9 mouse cellular contexts compared by ENCODE assay signal in the genomic region with DNA sequence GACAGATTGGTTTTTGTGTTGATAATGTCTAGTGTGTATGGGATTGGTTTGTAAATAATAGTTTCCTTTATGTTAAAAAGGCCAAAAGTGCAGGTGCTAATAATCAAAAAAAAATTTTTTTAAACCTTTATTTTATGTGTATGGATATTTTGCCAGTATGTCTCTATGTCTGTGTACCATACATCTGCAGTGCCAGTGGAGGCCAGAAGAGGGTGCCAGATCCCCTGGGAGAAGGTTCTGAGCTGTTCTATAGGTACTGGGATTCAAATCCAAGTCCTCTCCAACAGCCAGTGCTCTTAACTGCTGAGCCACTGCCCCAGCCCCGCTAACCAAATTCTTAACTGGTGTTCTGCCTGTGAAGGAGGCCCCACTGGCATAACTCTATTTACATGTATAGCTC. TPM values are rescaled to one million over a fixed set of nuclear protein-coding genes. Genes with fewer than 3 reads are reported as not detected.
DNase-seq lines count a peak whose midpoint lies in the region; ATAC-seq and TF ChIP-seq lines count a peak whose summit lies in the region.
"Had no signal": no experiment of that assay in that cellular context is flagged by ENCODE, and none has a peak within 500 bp of the region (broad histone marks: within the 10 kb centered on the region; RNA-seq: fewer than 3 reads in every experiment).

No protein-coding gene starts in this region.

- ATAC-seq in forebrain, postnatal 0 days: no peak
- no peak for ATAC-seq in forebrain, embryonic 12.5 days (ENCODE audit: low FRiP score)
- ATAC-seq in stomach, postnatal 0 days (ENCODE audit: low FRiP score, low TSS enrichment): no peak

- TF ChIP-seq CTCF in forebrain, postnatal 0 days (IDR thresholded peaks at IDR 0.05; ENCODE audit: low read depth): peak; percentile 22; the same call in 1 of the 2 replicates
- TF ChIP-seq CTCF in stomach, postnatal 0 days (IDR thresholded peaks at IDR 0.05; ENCODE audit: low read depth): peak; percentile 54

- no peak overlapping the region for H3K4me2 ChIP-seq in forebrain, postnatal 0 days (ENCODE audit: low read depth)
- H3K4me2 ChIP-seq in forebrain, embryonic 12.5 days: no peak overlapping the region
- no peak overlapping the region for H3K4me2 ChIP-seq in stomach, postnatal 0 days (replicated peaks; ENCODE audit: low read depth)

- no peak overlapping the region for H3K27ac ChIP-seq in forebrain, postnatal 0 days (ENCODE audit: low read depth, low read length)
- H3K27ac ChIP-seq in forebrain, embryonic 12.5 days: no peak overlapping the region
- H3K27ac ChIP-seq in embryonic facial prominence, embryonic 10.5 days (replicated peaks): no peak overlapping the region
- H3K27ac ChIP-seq in stomach, postnatal 0 days (replicated peaks): no peak overlapping the region
- H3K27ac ChIP-seq: macrophage had no signal

- H3K27me3 ChIP-seq in forebrain, postnatal 0 days (ENCODE audit: insufficient read depth, low read length): no peaks in the 10 kb centered on the region
- H3K27me3 ChIP-seq in forebrain, embryonic 12.5 days: no peaks in the 10 kb centered on the region
- no peaks in the 10 kb centered on the region for H3K27me3 ChIP-seq in embryonic facial prominence, embryonic 10.5 days (replicated peaks; ENCODE audit: low read depth, poor library complexity, severe bottlenecking)
- H3K27me3 ChIP-seq in stomach, postnatal 0 days (ENCODE audit: control insufficient read depth, insufficient read depth, low read length): no peaks in the 10 kb centered on the region

- H3K4me3 ChIP-seq in forebrain, postnatal 0 days (ENCODE audit: low read depth, low read length): no peak overlapping the region
- no peak overlapping the region for H3K4me3 ChIP-seq in forebrain, embryonic 12.5 days (replicated peaks)
- H3K4me3 ChIP-seq in embryonic facial prominence, embryonic 10.5 days: no peak overlapping the region
- no peak overlapping the region for H3K4me3 ChIP-seq in stomach, postnatal 0 days (ENCODE audit: low read depth, low read length)

- no peak for TF ChIP-seq EP300 in stomach, postnatal 0 days (optimal IDR thresholded peaks at IDR 0.05)

- no peak overlapping the region for H3K9ac ChIP-seq in forebrain, postnatal 0 days
- no peak overlapping the region for H3K9ac ChIP-seq in forebrain, embryonic 12.5 days
- H3K9ac ChIP-seq in stomach, postnatal 0 days (ENCODE audit: low read length): no peak overlapping the region

- no peaks in the 10 kb centered on the region for H3K36me3 ChIP-seq in forebrain, postnatal 0 days (ENCODE audit: insufficient read depth)
- no peaks in the 10 kb centered on the region for H3K36me3 ChIP-seq in forebrain, embryonic 12.5 days (replicated peaks)
- H3K36me3 ChIP-seq in embryonic facial prominence, embryonic 10.5 days (replicated peaks): no peaks in the 10 kb centered on the region
- H3K36me3 ChIP-seq in stomach, postnatal 0 days (ENCODE audit: control insufficient read depth, insufficient read depth, low read length): no peaks in the 10 kb centered on the region

- no peaks in the 10 kb centered on the region for H3K9me3 ChIP-seq in forebrain, postnatal 0 days (ENCODE audit: low read length)
- H3K9me3 ChIP-seq in forebrain, embryonic 12.5 days: no peaks in the 10 kb centered on the region
- no peaks in the 10 kb centered on the region for H3K9me3 ChIP-seq in embryonic facial prominence, embryonic 10.5 days
- no peaks in the 10 kb centered on the region for H3K9me3 ChIP-seq in stomach, postnatal 0 days (ENCODE audit: control insufficient read depth, low read length)

- DNase-seq in forebrain, postnatal 0 days: no peak
- peak; percentile 28 to 64 for DNase-seq in spleen, postnatal 4 days (ENCODE audit: low spot score in 2 of 2)
- DNase-seq in spleen, postnatal 36 days (ENCODE audit: low spot score in 2 of 2): no peak
- peak; percentile 11 for DNase-seq in embryonic facial prominence, embryonic 10.5 days (ENCODE audit: low spot score)
- peak; percentile 19 for DNase-seq in stomach, postnatal 0 days (ENCODE audit: low spot score)
- no peak for DNase-seq in gastrocnemius, postnatal 10 days
- no peak for DNase-seq in c-Kit-positive CD71-positive TER-119-positive erythroid progenitor cells, embryonic 14.5 days (ENCODE audit: low spot score)

- 89% methylated on average over 1 of the region's 1 CpGs for WGBS in forebrain, postnatal 0 days
- 81% methylated on average over 1 of the region's 1 CpGs for WGBS in forebrain, embryonic 12.5 days
- WGBS in embryonic facial prominence, embryonic 10.5 days: 83% methylated on average over 1 of the region's 1 CpGs
- WGBS in stomach, postnatal 0 days: 84% methylated on average over 1 of the region's 1 CpGs

- no peaks in the 10 kb centered on the region for H3K4me1 ChIP-seq in forebrain, postnatal 0 days (ENCODE audit: insufficient read depth)
- no peaks in the 10 kb centered on the region for H3K4me1 ChIP-seq in forebrain, embryonic 12.5 days
- H3K4me1 ChIP-seq in embryonic facial prominence, embryonic 10.5 days: no peaks in the 10 kb centered on the region
- no peaks in the 10 kb centered on the region for H3K4me1 ChIP-seq in stomach, postnatal 0 days (replicated peaks; ENCODE audit: control insufficient read depth, insufficient read depth)

RNA-seq across cellular contexts. Expression of gene Dydc1, which starts 14.8 kb away (rescaled TPM):
- total RNA-seq in forebrain, postnatal 0 days (2014; rRNA removed): not detected in 2 replicates
- polyA plus RNA-seq in forebrain, postnatal 0 days (2015; fragmentation: Nextera tagmentation; extraction: Ambion mirVana): 0.45 TPM in 1 of 2 replicates, not detected in the other
- polyA plus RNA-seq in forebrain, embryonic 12.5 days (2016; fragmentation: Nextera tagmentation; extraction: Ambion mirVana): not detected in 2 replicates
- not detected in 2 replicates for polyA plus RNA-seq in embryonic facial prominence, embryonic 10.5 days (2016; fragmentation: Nextera tagmentation; extraction: Ambion mirVana)
- not detected in 2 replicates for polyA plus RNA-seq in stomach, postnatal 0 days (2015; fragmentation: Nextera tagmentation; extraction: Ambion mirVana)
- total RNA-seq in gastrocnemius, postnatal 10 days (2021): not detected
- polyA plus RNA-seq: macrophage had no signal

RNA-seq across cellular contexts. Expression of gene Mat1a, which starts 17.3 kb away (rescaled TPM):
- total RNA-seq in forebrain, postnatal 0 days (2014; rRNA removed): not detected in 2 replicates
- polyA plus RNA-seq in forebrain, postnatal 0 days (2015; fragmentation: Nextera tagmentation; extraction: Ambion mirVana): not detected in 2 replicates
- not detected in 2 replicates for polyA plus RNA-seq in forebrain, embryonic 12.5 days (2016; fragmentation: Nextera tagmentation; extraction: Ambion mirVana)
- not detected in 2 replicates for polyA plus RNA-seq in embryonic facial prominence, embryonic 10.5 days (2016; fragmentation: Nextera tagmentation; extraction: Ambion mirVana)
- 0.75 and 2.0 TPM in 2 replicates for polyA plus RNA-seq in stomach, postnatal 0 days (2015; fragmentation: Nextera tagmentation; extraction: Ambion mirVana)
- under 1 TPM in 1 of 2 experiments, not detected in 1; 0.52 TPM for total RNA-seq in gastrocnemius, postnatal 10 days (2021)
- polyA plus RNA-seq: macrophage had no signal

RNA-seq across cellular contexts. Expression of gene Dydc2, which starts 18.5 kb away (rescaled TPM):
- 0.62 and 1.5 TPM in 2 replicates for total RNA-seq in forebrain, postnatal 0 days (2014; rRNA removed)
- polyA plus RNA-seq in forebrain, postnatal 0 days (2015; fragmentation: Nextera tagmentation; extraction: Ambion mirVana): 0.65 and 1.2 TPM in 2 replicates
- polyA plus RNA-seq in forebrain, embryonic 12.5 days (2016; fragmentation: Nextera tagmentation; extraction: Ambion mirVana): not detected in 2 replicates
- 0.19 TPM in 1 of 2 replicates, not detected in the other for polyA plus RNA-seq in embryonic facial prominence, embryonic 10.5 days (2016; fragmentation: Nextera tagmentation; extraction: Ambion mirVana)
- polyA plus RNA-seq in stomach, postnatal 0 days (2015; fragmentation: Nextera tagmentation; extraction: Ambion mirVana): not detected in 2 replicates
- not detected for total RNA-seq in gastrocnemius, postnatal 10 days (2021)
- polyA plus RNA-seq: macrophage had no signal

RNA-seq across cellular contexts. Expression of gene Sftpa1, which starts 44.1 kb away (rescaled TPM):
- total RNA-seq in forebrain, postnatal 0 days (2014; rRNA removed): not detected in 2 replicates
- polyA plus RNA-seq in forebrain, postnatal 0 days (2015; fragmentation: Nextera tagmentation; extraction: Ambion mirVana): not detected in 2 replicates
- polyA plus RNA-seq in forebrain, embryonic 12.5 days (2016; fragmentation: Nextera tagmentation; extraction: Ambion mirVana): not detected in 2 replicates
- not detected in 2 replicates for polyA plus RNA-seq in embryonic facial prominence, embryonic 10.5 days (2016; fragmentation: Nextera tagmentation; extraction: Ambion mirVana)
- 0.06 TPM in 1 of 2 replicates, not detected in the other for polyA plus RNA-seq in stomach, postnatal 0 days (2015; fragmentation: Nextera tagmentation; extraction: Ambion mirVana)
- not detected for total RNA-seq in gastrocnemius, postnatal 10 days (2021)
- polyA plus RNA-seq: macrophage had no signal

Comparison
In these comparisons a context has a peak if more than half of its experiments do, and no peak if none do; other contexts are left out.
1. DNase-seq: peak in spleen, postnatal 4 days (2 of 2), embryonic facial prominence, embryonic 10.5 days (single experiment) and stomach, postnatal 0 days (single experiment); none in forebrain, postnatal 0 days (single experiment), spleen, postnatal 36 days (0 of 2), gastrocnemius, postnatal 10 days (single experiment) and c-Kit-positive CD71-positive TER-119-positive erythroid progenitor cells, embryonic 14.5 days (single experiment).